Mouse (Mus musculus) embryo, embryonic 10 days (tissue): Measurements from ENCODE around the gene Ppfia2.

Experiments
- DNase-seq: peaks from one replicate; pipeline ENCODE4 v3.0.0-alpha.2; 2015; ENCODE audit warnings: low spot score

Ppfia2 gene

GRCm38 (mm10) chr10:106469855-106470532 is at the start of gene Ppfia2:
Gene Ppfia2 (plus strand): TSS chr10:106470339.
- peak; percentile 66 for DNase-seq

DNA sequence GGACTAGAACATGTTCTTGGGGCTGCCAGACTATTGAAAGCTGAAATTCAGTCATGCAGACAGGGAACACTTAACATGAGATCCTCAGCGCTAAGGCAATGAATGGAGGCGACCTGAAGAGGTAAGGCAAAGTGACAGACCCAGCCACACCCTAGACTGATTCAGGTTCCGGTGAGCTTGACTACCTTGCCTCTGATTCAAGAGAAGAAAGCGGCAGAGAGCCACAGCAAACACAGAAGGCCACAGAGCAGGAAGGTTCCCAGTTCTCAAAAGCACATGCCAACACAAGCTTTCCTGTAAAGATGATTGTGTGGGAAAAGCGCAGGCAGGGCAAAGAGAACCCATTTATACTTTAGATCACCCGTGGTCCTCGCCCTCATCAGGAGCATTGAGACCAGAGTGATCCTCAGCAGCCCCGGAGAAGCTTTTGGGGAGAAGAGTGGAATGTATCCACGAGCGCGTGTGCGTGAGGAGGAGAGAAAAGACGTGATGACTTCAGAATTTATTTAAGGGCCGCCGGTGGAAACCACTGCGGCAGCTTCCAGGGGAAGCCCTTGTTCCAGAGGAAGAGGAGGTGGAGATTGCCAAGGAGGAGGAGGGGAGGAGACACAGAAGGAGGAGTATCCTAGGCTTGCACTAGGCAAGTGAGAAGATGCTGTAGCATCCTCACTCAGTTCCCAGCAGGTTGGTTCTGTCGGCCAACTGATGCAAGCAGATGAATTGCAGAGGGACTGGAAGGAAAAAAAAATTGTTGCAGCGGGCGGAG is 1.0 kb upstream of the Ppfia2 start:
- peak; percentile 10 for DNase-seq

DNA sequence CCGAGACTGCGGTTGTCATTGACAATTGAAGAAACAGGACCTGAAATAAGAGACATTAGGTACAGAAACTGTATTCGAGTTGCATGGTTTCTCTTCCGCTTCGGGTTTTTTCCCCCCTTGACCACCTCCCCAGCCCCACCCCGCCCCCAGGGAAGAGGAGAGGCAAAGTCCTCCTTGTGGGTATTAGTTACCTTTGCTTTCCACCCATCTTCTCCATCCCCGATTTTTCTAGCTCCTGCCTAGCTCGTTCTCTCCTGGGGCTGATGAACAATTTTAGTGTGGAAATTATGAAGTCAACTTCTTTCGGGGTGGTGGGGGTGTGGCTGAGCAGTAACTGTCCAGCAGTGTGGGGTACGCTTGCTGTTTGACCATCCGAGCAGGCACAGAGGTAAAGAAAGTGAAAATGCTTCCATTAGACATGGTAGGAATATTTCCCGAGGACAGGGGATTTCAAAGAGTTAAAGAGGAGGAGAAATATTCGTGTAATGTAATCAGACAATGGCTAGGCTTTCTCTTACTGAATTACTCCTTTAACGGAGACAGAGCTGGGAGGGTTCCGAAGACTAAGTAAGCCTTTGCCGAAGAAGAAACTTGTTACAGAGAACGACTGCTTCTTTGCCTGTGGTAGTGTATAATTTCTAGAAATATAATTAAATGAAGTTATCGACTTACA is 530 bp downstream of the Ppfia2 start:
- no peak for DNase-seq

DNA sequence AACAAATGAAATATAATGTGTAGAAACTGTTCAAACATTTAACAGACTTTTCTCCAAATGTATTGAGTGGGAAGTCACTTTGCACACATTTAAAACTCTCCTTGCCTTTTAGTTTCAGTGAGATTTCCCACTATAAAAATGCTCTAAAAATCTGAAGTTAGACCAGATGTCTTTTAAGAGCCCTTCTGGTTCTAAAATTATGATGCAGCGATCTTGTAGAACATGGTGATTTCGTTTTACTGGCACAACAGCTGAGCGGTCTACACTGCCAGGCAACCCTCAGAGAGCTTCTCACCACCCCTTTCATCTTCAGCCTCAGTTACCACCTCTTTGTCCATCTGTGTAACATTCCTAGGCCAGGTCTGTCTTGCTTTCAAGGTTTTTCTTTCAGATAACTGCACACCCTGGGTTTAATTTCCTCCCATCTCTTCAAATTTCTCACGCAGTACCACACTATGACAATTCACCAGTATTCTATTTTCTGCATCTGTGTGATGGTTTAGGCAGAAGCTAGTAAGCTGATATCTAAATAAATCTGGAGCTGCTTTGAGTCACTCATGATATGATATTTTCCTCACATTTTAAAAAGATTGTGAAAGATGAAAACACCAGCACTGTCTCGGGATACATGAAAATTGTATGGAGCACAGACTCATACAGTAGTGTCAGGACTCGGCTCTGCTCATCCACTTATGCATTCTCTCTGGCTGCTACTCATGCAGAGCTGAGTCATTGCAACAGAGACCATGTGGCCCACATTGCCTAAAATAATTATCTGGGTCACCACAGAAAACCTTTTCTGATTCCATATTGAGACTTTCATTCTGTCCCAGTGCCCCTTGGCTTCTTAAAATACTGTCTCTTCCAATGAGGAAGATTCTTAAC is 39.4 kb downstream of the Ppfia2 start:
- DNase-seq = no peak

- no peak for DNase-seq
Observed at GRCm38 (mm10) chr10:106566036-106566435, 95.9 kb downstream of the Ppfia2 start.

GRCm38 (mm10) chr10:106585026-106585425 is 114.9 kb downstream of the Ppfia2 start:
- no peak for DNase-seq

- peak; percentile 69 for DNase-seq
Observed at GRCm38 (mm10) chr10:106585476-106586080, 115.4 kb downstream of the Ppfia2 start.

DNA sequence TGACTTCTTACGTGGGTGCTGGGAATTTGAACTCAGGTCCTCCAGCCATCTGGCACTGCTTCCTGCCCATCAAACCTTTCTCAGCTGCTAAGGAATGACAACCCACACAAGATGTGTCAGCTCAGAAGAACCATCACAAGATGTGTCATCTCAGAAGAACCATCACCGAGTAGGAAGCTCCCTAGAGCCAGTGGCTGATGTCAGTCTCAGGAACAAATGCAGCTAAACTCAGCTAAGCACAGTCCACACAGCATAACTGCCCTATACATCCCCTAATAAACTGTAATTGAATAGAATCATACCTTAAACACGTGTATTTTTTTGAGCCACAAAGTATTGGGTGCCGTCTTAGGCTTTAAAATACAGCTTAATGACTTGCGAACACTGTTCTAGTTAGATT is 117.7 kb downstream of the Ppfia2 start:
- no peak for DNase-seq

DNA sequence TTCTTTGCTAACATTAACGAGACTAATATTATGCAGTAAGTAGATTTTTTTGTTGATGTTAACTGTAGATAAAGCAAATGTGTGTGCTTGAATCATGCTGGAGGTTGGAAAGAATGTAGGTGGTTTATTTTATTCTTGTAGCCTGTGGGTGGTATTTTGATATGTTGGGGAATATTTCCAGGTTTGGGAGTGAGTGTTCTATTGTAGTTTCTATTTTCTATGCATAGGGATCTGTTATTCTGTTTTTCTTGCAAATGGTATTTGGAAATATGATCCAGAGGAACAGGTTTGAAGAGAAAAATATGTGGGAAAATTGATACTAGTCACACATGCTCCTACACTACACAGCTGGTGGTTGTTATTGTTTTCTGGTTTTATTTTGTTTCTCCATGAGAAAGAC is 120.8 kb downstream of the Ppfia2 start:
- DNase-seq = no peak

DNA sequence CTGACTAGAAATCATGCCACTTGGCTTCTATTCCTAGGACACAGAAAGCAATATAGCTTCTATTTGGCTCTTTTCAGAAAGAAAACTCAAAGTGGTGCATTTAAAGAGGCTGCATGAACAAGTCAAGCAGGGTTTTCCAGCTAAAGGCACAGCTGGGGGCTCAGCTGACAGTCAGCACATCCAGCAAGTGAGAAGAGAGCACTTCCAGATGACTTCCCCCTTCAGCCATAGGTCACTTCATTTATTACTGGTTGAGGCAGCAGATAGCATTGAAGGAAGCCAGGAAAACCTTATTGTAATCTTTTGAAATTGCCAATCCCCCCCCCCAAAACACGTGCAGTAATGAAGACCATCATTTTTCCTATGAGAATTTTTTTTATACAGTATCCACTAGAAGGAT is 126.8 kb downstream of the Ppfia2 start:
- DNase-seq = no peak

GRCm38 (mm10) chr10:106603319-106603898 is 133.3 kb downstream of the Ppfia2 start:
- no peak for DNase-seq

- peak; percentile 48 for DNase-seq
Observed at GRCm38 (mm10) chr10:106609177-106609981, 139.2 kb downstream of the Ppfia2 start.

GRCm38 (mm10) chr10:106610222-106610621 is 140.1 kb downstream of the Ppfia2 start:
- no peak for DNase-seq

DNA sequence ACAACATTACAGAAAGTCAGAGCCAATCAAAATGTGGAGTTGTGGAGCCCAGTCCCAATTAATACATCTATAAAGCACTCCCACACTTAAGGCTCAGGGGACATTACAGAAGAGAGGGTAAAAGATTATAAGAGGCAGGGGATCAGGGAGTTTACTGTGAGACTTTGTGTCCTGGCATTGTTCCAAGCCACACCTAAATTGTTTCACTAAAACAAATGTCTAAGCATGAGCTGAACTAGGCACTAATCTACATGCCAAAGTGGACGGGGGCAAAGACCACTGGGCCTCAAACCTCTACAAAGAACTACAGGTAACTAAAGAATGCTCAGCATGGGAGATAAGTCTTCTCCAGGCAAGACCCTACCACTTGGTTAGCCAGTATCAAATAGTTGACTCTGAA is 148.1 kb downstream of the Ppfia2 start:
- no peak for DNase-seq

DNA sequence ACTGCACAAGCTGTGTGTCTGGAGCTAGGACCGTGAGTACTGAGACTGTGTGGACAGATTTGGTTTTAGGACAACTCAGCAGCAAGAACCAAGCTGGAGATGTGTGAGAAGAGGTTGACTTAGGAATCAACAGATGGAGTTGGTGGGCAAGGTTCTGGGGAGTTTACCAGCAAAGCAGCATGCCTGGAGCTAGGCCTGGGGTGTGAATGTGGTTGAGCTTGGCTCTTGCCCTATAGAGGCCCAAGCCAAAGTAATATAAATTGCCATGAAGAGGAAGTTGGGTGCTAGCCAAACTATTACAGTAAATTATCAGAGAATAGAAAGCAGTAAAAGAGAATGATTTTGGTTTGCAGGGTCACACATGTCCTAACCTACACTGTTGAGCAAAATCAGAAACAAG is 150.8 kb downstream of the Ppfia2 start:
- DNase-seq = no peak

DNA sequence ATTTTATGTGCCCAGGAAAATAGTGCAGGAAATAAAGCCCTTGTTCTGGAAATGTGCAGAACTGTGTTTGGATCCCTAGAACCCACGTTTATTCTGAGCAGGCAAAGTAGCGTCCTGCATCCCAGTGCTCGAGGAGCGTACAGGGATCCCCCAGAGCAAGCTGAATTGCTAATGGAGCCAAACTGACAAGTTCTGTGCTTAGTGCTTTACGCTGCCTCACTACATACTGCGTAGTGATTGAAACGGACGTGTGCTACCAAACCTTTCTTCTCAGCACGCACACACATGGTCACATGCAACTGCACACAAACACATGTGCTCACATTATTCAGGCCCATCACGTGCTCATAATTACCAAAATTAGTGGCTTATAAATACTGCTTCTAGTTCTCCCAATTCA is 153.2 kb downstream of the Ppfia2 start:
- no peak for DNase-seq

GRCm38 (mm10) chr10:106632171-106632935 is 162.2 kb downstream of the Ppfia2 start:
- DNase-seq = no peak

DNA sequence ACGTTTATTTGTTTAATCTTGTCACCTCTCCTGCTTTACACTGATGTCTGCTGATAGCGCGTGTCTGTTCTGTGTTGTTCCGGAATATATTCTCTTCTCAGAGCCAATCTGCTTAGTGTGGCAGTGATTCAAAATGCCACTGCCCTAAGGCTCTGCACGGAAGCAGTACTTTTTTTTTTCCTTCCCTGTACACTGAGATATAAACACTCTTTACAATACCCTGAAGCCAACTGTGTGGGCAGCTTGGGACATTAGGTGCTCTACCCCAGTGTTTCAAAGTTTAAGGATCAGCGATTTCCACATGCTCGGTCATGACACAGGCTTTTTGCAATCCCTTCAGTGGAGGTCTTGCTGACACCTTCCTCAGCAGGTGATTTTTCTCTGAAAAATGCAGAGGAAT is 163.8 kb downstream of the Ppfia2 start:
- DNase-seq = no peak

- no peak for DNase-seq
Observed at GRCm38 (mm10) chr10:106652276-106652675, 182.1 kb downstream of the Ppfia2 start.

DNA sequence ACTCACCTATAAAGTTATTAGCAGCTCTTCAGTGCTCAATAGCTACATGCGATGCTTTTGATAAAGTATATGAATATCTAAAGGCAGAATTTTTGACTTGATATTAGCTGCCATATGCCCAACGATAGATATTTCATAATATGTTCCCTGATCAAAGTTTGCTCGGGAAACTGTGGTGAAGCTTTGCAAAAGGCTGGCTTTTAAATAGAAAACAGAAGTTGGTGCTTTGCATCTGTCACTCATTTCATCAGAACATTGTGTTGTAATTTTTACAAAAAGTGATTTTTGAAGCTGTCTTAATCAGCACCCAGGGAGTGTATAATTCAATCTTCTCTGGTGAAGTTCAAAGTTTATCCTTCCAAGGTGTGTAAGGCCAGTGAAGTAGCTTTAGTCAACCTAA is 195.1 kb downstream of the Ppfia2 start:
- no peak for DNase-seq
